Mouse (Mus musculus) mesoderm, embryonic 11.5 days (tissue): ENCODE data around the gene Map1a.

ENCODE experiments used
- DNase-seq: peaks from one replicate; pipeline ENCODE4 v3.0.0-alpha.2; 2012; ENCODE audit warnings: low read depth, low spot score

Gene Map1a

GRCm38 (mm10) chr2:121308997-121309416 is 19.6 kb downstream of the Map1a start:
- DNase-seq = no peak

GRCm38 (mm10) chr2:121316278-121316677 is 26.9 kb downstream of the Map1a start:
- DNase-seq = no peak

- DNase-seq = no peak
Observed at GRCm38 (mm10) chr2:121323041-121323440, 33.6 kb downstream of the Map1a start.

GRCm38 (mm10) chr2:121323693-121324470 is 34.5 kb downstream of the Map1a start:
- DNase-seq = no peak

- DNase-seq = no peak
Observed at GRCm38 (mm10) chr2:121329492-121329891, 40.1 kb downstream of the Map1a start.

GRCm38 (mm10) chr2:121339057-121339456 is 49.7 kb downstream of the Map1a start:
- no peak for DNase-seq

- no peak for DNase-seq
Observed at GRCm38 (mm10) chr2:121353156-121353555, 63.8 kb downstream of the Map1a start.

GRCm38 (mm10) chr2:121354378-121354777 is 65.0 kb downstream of the Map1a start:
- no peak for DNase-seq

GRCm38 (mm10) chr2:121354820-121355592 is 65.6 kb downstream of the Map1a start, which contains the start of gene Ppip5k1:
Gene Ppip5k1 (minus strand): TSS chr2:121355396.
- DNase-seq = peak; percentile 97

- DNase-seq = no peak
Observed at GRCm38 (mm10) chr2:121357494-121357893, 68.1 kb downstream of the Map1a start, which contains the start of gene Ckmt1. Gene Ckmt1 (plus strand): TSS chr2:121357714.

GRCm38 (mm10) chr2:121357961-121358360 is 68.6 kb downstream of the Map1a start:
- DNase-seq = no peak

- peak; percentile 64 for DNase-seq
Observed at GRCm38 (mm10) chr2:121358381-121358780, 69.0 kb downstream of the Map1a start.

- DNase-seq = no peak
Observed at GRCm38 (mm10) chr2:121359461-121359860, 70.1 kb downstream of the Map1a start.
